Mouse (Mus musculus): ENCODE results near the gene Tnr. TPM values are rescaled to one million over a fixed set of nuclear protein-coding genes. Genes with fewer than 3 reads are reported as not detected.

Gene Tnr
- polyA plus RNA-seq (2015; fragmentation: Nextera tagmentation; extraction: Ambion mirVana), result 0.52 and 0.69 TPM in 2 replicates

- Histone ChIP-seq H3K27ac (no peak within 1 kb of the TSS), H3K36me3 (no peaks in the 10 kb centered on the region), H3K4me1 (peaks cover 2% of the 10 kb centered on the region; the same call in 1 of the 2 replicates), H3K27me3 (replicated peaks) (0 out of 2 replicates have a peak, but pooled peaks cover 7% of the 10 kb centered on the region), H3K9me3 (no peaks in the 10 kb centered on the region), H3K4me2 (peak within 1 kb of the TSS; percentile 25; the same call in 1 of the 2 replicates), H3K9ac (no peak within 1 kb of the TSS), H3K4me3 (replicated peaks) (no peak within 1 kb of the TSS)
- WGBS, result 6% methylated on average over 8 of the region's 8 CpGs
- ATAC-seq (ENCODE audit: insufficient read depth, low FRiP score, low read depth), result no peak
Measured at GRCm38 (mm10) chr1:159523578-159523977, at the start of gene Tnr. Gene Tnr, plus strand, starts transcription at chr1:159523769.

- Histone ChIP-seq H3K27me3 (replicated peaks) (no peaks in the 10 kb centered on the region), H3K4me3 (replicated peaks) (no peak overlapping the region), H3K9ac (no peak overlapping the region), H3K27ac (no peak overlapping the region), H3K4me2 (no peak overlapping the region), H3K4me1 (no peaks in the 10 kb centered on the region), H3K9me3 (no peaks in the 10 kb centered on the region), H3K36me3 (no peaks in the 10 kb centered on the region)
- 68% methylated on average over 4 of the region's 4 CpGs for WGBS
- no peak for ATAC-seq (ENCODE audit: insufficient read depth, low FRiP score, low read depth)
Measured at GRCm38 (mm10) chr1:159489853-159490435, 33.6 kb upstream of the Tnr start.

GRCm38 (mm10) chr1:159492536-159492935, 31.0 kb upstream of the Tnr start:
- no peak overlapping the region for H3K9ac ChIP-seq
- no peaks in the 10 kb centered on the region for H3K36me3 ChIP-seq
- no peaks in the 10 kb centered on the region for H3K9me3 ChIP-seq
- no peak for ATAC-seq (ENCODE audit: insufficient read depth, low FRiP score, low read depth)
- H3K27me3 ChIP-seq (replicated peaks), result no peaks in the 10 kb centered on the region
- no peaks in the 10 kb centered on the region for H3K4me1 ChIP-seq
- WGBS, result 78% methylated on average over 4 of the region's 4 CpGs
- H3K4me2 ChIP-seq, result no peak overlapping the region
- H3K27ac ChIP-seq, result no peak overlapping the region
- H3K4me3 ChIP-seq (replicated peaks), result no peak overlapping the region

DNA sequence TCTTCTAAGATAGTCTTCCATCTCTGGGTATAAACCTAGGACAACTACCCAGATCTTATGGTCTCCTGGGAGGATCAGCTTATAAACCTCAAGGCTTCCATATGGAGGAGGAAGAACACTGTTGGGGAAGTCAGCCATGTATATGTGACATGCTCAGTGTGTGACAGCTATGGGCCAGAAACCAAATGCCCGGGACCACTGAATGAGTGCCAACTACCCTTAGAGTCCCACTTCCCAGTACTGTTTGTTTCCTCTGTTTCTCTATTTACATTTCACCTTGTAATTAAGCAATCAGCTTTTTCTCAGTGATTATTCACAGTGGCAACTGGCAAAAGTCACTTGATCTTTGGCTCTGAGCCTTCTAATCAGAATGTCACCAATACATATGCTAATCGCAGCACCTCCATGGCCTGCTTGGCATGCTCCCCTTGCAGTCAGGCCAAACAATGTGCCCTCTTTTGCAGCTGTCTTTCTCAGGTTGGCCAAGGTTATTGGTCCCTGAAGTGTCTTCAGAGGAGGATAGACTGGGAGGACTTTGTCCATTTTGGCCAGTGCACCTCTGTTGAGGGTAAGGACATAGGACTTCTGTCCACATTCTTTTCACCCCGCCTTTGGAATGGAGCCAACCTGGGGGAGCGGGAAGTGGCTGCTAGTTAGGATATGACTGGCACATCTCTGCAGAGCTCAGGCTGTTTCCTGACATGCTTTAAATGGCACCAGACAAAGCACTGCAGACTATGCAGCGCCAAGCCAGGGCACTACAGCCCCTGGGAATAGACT, 29.7 kb upstream of the Tnr start:
- no peak overlapping the region for H3K4me3 ChIP-seq (replicated peaks)
- H3K4me2 ChIP-seq, result no peak overlapping the region
- 69% methylated on average over 5 of the region's 5 CpGs for WGBS
- H3K4me1 ChIP-seq, result no peaks in the 10 kb centered on the region
- no peaks in the 10 kb centered on the region for H3K36me3 ChIP-seq
- no peak for ATAC-seq (ENCODE audit: insufficient read depth, low FRiP score, low read depth)
- no peaks in the 10 kb centered on the region for H3K9me3 ChIP-seq
- H3K27ac ChIP-seq, result no peak overlapping the region
- H3K27me3 ChIP-seq (replicated peaks), result no peaks in the 10 kb centered on the region
- no peak overlapping the region for H3K9ac ChIP-seq

DNA sequence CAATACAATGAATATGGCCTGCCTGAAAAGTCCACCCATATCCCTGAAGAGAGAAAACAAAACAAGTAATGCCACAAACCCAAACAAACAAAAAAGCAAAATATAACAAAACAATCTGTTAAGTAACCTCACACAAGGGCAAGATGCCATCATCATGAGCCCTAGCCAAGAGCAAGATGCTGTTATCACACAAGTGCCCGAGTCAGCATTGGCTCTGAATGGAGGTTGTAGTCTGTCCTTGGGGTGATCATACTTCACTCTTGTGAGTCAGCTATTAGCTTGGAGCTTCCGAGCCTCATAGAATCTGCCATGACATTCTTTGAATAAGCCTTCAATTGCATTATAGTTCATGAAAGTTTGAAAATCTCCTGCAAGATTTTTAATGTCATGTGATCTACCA, 25.3 kb upstream of the Tnr start:
- Histone ChIP-seq H3K4me1 (no peaks in the 10 kb centered on the region), H3K27ac (no peak overlapping the region), H3K4me2 (no peak overlapping the region), H3K36me3 (no peaks in the 10 kb centered on the region), H3K4me3 (replicated peaks) (no peak overlapping the region), H3K27me3 (replicated peaks) (no peaks in the 10 kb centered on the region), H3K9me3 (no peaks in the 10 kb centered on the region), H3K9ac (no peak overlapping the region)
- no peak for ATAC-seq (ENCODE audit: insufficient read depth, low FRiP score, low read depth)
- WGBS, result 81% methylated on average over 2 of the region's 2 CpGs

GRCm38 (mm10) chr1:159499806-159500460, 23.6 kb upstream of the Tnr start:
- H3K27ac ChIP-seq, result no peak overlapping the region
- WGBS, result 77% methylated on average over 4 of the region's 4 CpGs
- H3K27me3 ChIP-seq (replicated peaks), result no peaks in the 10 kb centered on the region
- H3K9ac ChIP-seq, result no peak overlapping the region
- no peak overlapping the region for H3K4me2 ChIP-seq
- no peak for ATAC-seq (ENCODE audit: insufficient read depth, low FRiP score, low read depth)
- no peaks in the 10 kb centered on the region for H3K9me3 ChIP-seq
- no peaks in the 10 kb centered on the region for H3K4me1 ChIP-seq
- no peaks in the 10 kb centered on the region for H3K36me3 ChIP-seq
- no peak overlapping the region for H3K4me3 ChIP-seq (replicated peaks)

GRCm38 (mm10) chr1:159501911-159502310, 21.7 kb upstream of the Tnr start:
- Histone ChIP-seq H3K4me1 (no peaks in the 10 kb centered on the region), H3K27me3 (replicated peaks) (no peaks in the 10 kb centered on the region), H3K4me3 (replicated peaks) (no peak overlapping the region), H3K9ac (no peak overlapping the region), H3K36me3 (no peaks in the 10 kb centered on the region), H3K4me2 (no peak overlapping the region), H3K9me3 (no peaks in the 10 kb centered on the region), H3K27ac (no peak overlapping the region)
- ATAC-seq (ENCODE audit: insufficient read depth, low FRiP score, low read depth), result no peak
- WGBS, result 83% methylated on average over 4 of the region's 4 CpGs

DNA sequence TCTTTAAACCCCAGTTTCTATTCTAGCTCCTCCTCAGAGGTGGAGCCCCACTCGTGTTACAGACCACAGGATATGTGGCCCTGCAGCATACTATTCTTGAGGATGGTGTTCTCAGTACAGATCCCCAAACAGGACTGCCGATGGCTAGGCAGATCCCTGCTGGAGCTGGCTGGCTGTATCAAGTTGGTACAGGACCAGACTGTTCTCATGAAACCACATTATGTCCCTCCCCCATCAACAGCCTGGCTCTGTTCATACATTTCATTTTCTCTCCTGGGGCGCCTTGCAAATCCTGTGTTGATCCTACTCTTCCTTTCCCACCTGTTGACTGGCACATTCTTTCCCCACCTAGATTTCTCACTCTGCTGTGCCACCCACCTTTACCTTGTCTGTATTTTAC, 12.9 kb upstream of the Tnr start:
- WGBS, result 61% methylated on average over 3 of the region's 3 CpGs
- H3K4me2 ChIP-seq, result no peak overlapping the region
- H3K4me1 ChIP-seq, result no peaks in the 10 kb centered on the region
- H3K9me3 ChIP-seq, result no peaks in the 10 kb centered on the region
- no peaks in the 10 kb centered on the region for H3K36me3 ChIP-seq
- ATAC-seq (ENCODE audit: insufficient read depth, low FRiP score, low read depth), result no peak
- H3K27ac ChIP-seq, result no peak overlapping the region
- no peak overlapping the region for H3K9ac ChIP-seq
- H3K4me3 ChIP-seq (replicated peaks), result no peak overlapping the region
- H3K27me3 ChIP-seq (replicated peaks), result no peaks in the 10 kb centered on the region

DNA sequence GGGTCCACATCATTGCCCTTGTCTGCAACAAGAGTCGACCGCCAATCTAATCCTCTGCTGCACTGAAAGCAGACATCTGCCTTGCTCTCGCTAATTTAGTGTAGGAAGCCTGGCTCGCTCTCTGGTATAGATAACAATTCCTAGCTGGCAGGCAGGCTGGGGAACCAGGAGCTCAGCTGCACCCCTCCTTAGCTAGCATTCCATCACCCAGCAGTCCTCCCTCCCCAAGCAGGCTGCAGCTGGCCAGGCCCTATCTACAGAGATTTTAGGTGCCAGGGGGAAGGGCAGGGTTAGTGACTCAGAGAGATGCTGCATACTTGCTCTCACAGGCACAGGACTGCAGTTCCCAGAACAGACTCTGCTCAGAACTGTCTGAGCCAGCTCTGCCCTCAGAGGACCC, 5.9 kb upstream of the Tnr start:
- H3K4me2 ChIP-seq, result no peak overlapping the region
- no peaks in the 10 kb centered on the region for H3K4me1 ChIP-seq
- WGBS, result 39% methylated on average over 4 of the region's 4 CpGs
- H3K4me3 ChIP-seq (replicated peaks), result no peak overlapping the region
- no peak overlapping the region for H3K27ac ChIP-seq
- H3K36me3 ChIP-seq, result no peaks in the 10 kb centered on the region
- H3K9me3 ChIP-seq, result no peaks in the 10 kb centered on the region
- no peak overlapping the region for H3K9ac ChIP-seq
- H3K27me3 ChIP-seq (replicated peaks), result no peaks in the 10 kb centered on the region
- ATAC-seq (ENCODE audit: insufficient read depth, low FRiP score, low read depth), result no peak

GRCm38 (mm10) chr1:159519206-159519605, 4.4 kb upstream of the Tnr start:
- Histone ChIP-seq H3K4me1 (peaks cover 2% of the 10 kb centered on the region; the same call in 1 of the 2 replicates), H3K4me2 (no peak overlapping the region), H3K27ac (no peak overlapping the region), H3K9me3 (no peaks in the 10 kb centered on the region), H3K9ac (no peak overlapping the region), H3K36me3 (no peaks in the 10 kb centered on the region), H3K4me3 (replicated peaks) (no peak overlapping the region), H3K27me3 (replicated peaks) (0 out of 2 replicates have a peak, but pooled peaks cover 4% of the 10 kb centered on the region)
- 68% methylated on average over 1 of the region's 1 CpGs for WGBS
- ATAC-seq (ENCODE audit: insufficient read depth, low FRiP score, low read depth), result no peak

DNA sequence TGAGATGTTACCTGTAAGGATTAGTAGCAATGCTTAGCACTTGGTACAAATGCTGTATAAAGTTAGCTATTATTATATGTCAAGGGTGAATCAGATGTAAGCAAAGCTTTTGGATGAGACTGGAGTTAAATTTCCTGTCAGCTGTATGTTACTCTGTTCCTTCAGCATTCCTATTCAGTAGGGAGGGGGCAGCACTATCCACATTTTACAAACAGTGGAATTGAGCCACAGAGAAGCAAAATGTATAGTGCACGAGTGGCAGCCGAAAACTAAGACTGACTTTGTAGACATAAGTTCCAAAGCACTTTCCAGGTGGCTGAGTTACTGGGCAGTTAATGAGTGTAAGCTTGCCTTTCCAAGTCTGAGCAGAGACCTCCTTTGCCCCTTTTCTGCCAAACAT, 500 bp upstream of the Tnr start:
- Histone ChIP-seq H3K27me3 (replicated peaks) (0 out of 2 replicates have a peak, but pooled peaks cover 7% of the 10 kb centered on the region), H3K9ac (no peak overlapping the region), H3K27ac (no peak overlapping the region), H3K4me2 (no peak overlapping the region), H3K9me3 (no peaks in the 10 kb centered on the region), H3K36me3 (no peaks in the 10 kb centered on the region), H3K4me3 (replicated peaks) (no peak overlapping the region), H3K4me1 (peaks cover 2% of the 10 kb centered on the region; the same call in 1 of the 2 replicates)
- ATAC-seq (ENCODE audit: insufficient read depth, low FRiP score, low read depth), result no peak
- WGBS, result 54% methylated on average over 2 of the region's 2 CpGs

DNA sequence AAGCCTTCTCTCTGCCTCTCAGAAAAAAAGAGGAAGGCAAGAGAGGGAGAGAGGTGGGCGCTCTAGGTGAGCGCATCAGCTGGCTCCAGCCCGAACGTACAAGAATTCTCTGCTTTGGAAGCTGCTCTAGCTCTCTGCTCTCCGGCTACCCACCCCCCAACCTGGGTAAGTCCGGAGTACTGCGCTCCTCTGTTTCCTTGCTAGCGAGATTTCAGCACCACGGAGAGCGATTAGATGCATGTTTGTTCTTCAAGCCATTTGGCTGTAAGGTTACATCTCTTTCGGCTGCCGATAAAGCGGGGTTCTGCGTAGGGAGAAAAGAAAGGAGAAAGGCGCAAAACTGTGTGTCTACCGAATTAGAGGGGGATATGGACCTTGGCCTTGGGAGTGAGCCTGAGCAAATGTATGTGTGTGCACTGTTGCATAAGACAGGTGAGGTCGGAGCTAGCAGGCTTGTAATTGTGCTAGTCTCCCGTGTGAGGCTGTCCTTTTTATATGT, 531 bp downstream of the Tnr start:
- no peak overlapping the region for H3K27ac ChIP-seq
- H3K9ac ChIP-seq, result no peak overlapping the region
- 0 out of 2 replicates have a peak, but pooled peaks cover 7% of the 10 kb centered on the region for H3K27me3 ChIP-seq (replicated peaks)
- no peak overlapping the region for H3K4me3 ChIP-seq (replicated peaks)
- peaks cover 2% of the 10 kb centered on the region; the same call in 1 of the 2 replicates for H3K4me1 ChIP-seq
- peak overlapping the region; percentile 25; the same call in 1 of the 2 replicates for H3K4me2 ChIP-seq
- WGBS, result 2% methylated on average over 18 of the region's 18 CpGs
- H3K9me3 ChIP-seq, result no peaks in the 10 kb centered on the region
- H3K36me3 ChIP-seq, result no peaks in the 10 kb centered on the region
- 0 out of 2 replicates have a peak, but pooled peaks have one; percentile 56 for ATAC-seq (ENCODE audit: insufficient read depth, low FRiP score, low read depth)

Measured in stomach, embryonic 15.5 days (tissue).